Mouse (Mus musculus) megakaryocyte, adult 5-6 weeks (primary cell): ENCODE measurements at regions not wholly inside any gene's neighbourhood (a gene's known extent, or its start where the extent isn't known, plus 50 kb on each side); places are given as distances from the start of the nearest gene placed in this dataset.

Source experiments
- ATAC-seq: 2 replicates; pipeline ENCODE4 v1.8.0; 2016; ENCODE audit warnings: mild to moderate bottlenecking, inconsistent platforms; ENCODE audit not compliant: poor library complexity, severe bottlenecking

- ATAC-seq, result no peak
Observed at GRCm38 (mm10) chr17:85768341-85768740, 80.3 kb upstream of the Six2 start.

GRCm38 (mm10) chr17:85767201-85767862, 79.3 kb upstream of the Six2 start:
- no peak for ATAC-seq

GRCm38 (mm10) chr17:85766556-85766955, 78.5 kb upstream of the Six2 start:
- ATAC-seq, result no peak

- ATAC-seq, result no peak
Observed at GRCm38 (mm10) chr17:85758581-85759098, 70.6 kb upstream of the Six2 start.

GRCm38 (mm10) chr17:85757647-85758046, 69.6 kb upstream of the Six2 start:
- ATAC-seq, result no peak

- no peak for ATAC-seq
Observed at GRCm38 (mm10) chr17:85755557-85755956, 67.5 kb upstream of the Six2 start.

GRCm38 (mm10) chr17:85748649-85749081, 60.6 kb upstream of the Six2 start:
- no peak for ATAC-seq

- no peak for ATAC-seq
Observed at GRCm38 (mm10) chr17:85747976-85748648, 60.0 kb upstream of the Six2 start.
